Mouse (Mus musculus): ENCODE measurements around the gene Tnfaip1. TPM values are rescaled to one million over a fixed set of nuclear protein-coding genes. Genes with fewer than 3 reads are reported as not detected.
"Not testable (repeated sequence)": the region's sequence is repeated elsewhere in the genome, so short reads cannot be mapped to it uniquely, and the experiment has no call there.

Gene Tnfaip1
- 78.3 and 92.0 TPM in 2 replicates for polyA plus RNA-seq (2011; ENCODE audit: insufficient read length, low read depth, missing spikeins)

GRCm38 (mm10) chr11:78536080-78536689 lies at the start of gene Tnfaip1, which contains the start of gene Ift20:
TSS of gene Tnfaip1 (minus strand) at chr11:78536332.
TSS of gene Ift20 (plus strand) at chr11:78536361.
- H3K27ac ChIP-seq (ENCODE audit: insufficient read depth, low read length): peak within 1 kb of the TSS; percentile 72
- TF ChIP-seq CTCF (IDR thresholded peaks at IDR 0.05; ENCODE audit: borderline replicate concordance, insufficient read depth, low read length) (no peak), POLR2A (IDR thresholded peaks at IDR 0.05; ENCODE audit: low read depth, low read length) (peak; percentile 88)
- H3K4me3 ChIP-seq (ENCODE audit: insufficient read depth, low read length): peak within 1 kb of the TSS; percentile 84
- H3K4me1 ChIP-seq (ENCODE audit: control insufficient read depth, insufficient read depth, low read length): no peaks in the 10 kb centered on the region; the same call in 1 of the 2 replicates

GRCm38 (mm10) chr11:78582848-78583247 lies 46.7 kb upstream of the Tnfaip1 start:
- no peak overlapping the region for H3K27ac ChIP-seq (ENCODE audit: insufficient read depth, low read length)
- H3K4me1 ChIP-seq (ENCODE audit: control insufficient read depth, insufficient read depth, low read length): no peaks in the 10 kb centered on the region
- no peak overlapping the region for H3K4me3 ChIP-seq (ENCODE audit: insufficient read depth, low read length)
- TF ChIP-seq POLR2A (IDR thresholded peaks at IDR 0.05; ENCODE audit: low read depth, low read length) (no peak), CTCF (IDR thresholded peaks at IDR 0.05; ENCODE audit: borderline replicate concordance, insufficient read depth, low read length) (no peak)

- TF ChIP-seq POLR2A (IDR thresholded peaks at IDR 0.05; ENCODE audit: low read depth, low read length): no peak
- TF ChIP-seq CTCF (IDR thresholded peaks at IDR 0.05; ENCODE audit: borderline replicate concordance, insufficient read depth, low read length): no peak
- H3K4me3 ChIP-seq (ENCODE audit: insufficient read depth, low read length): no peak overlapping the region
- peaks cover 13% of the 10 kb centered on the region for H3K4me1 ChIP-seq (ENCODE audit: control insufficient read depth, insufficient read depth, low read length)
- H3K27ac ChIP-seq (ENCODE audit: insufficient read depth, low read length): no peak overlapping the region
These were observed 38.8 kb upstream of the Tnfaip1 start for GRCm38 (mm10) chr11:78574975-78575374.

GRCm38 (mm10) chr11:78574536-78574935 lies 38.4 kb upstream of the Tnfaip1 start:
- TF ChIP-seq POLR2A (IDR thresholded peaks at IDR 0.05; ENCODE audit: low read depth, low read length): no peak
- TF ChIP-seq CTCF (IDR thresholded peaks at IDR 0.05; ENCODE audit: borderline replicate concordance, insufficient read depth, low read length): no peak
- peaks cover 13% of the 10 kb centered on the region for H3K4me1 ChIP-seq (ENCODE audit: control insufficient read depth, insufficient read depth, low read length)
- H3K4me3 ChIP-seq (ENCODE audit: insufficient read depth, low read length): no peak overlapping the region
- no peak overlapping the region for H3K27ac ChIP-seq (ENCODE audit: insufficient read depth, low read length)

GRCm38 (mm10) chr11:78574031-78574430 lies 37.9 kb upstream of the Tnfaip1 start:
- H3K27ac ChIP-seq (ENCODE audit: insufficient read depth, low read length); H3K4me3 ChIP-seq (ENCODE audit: insufficient read depth, low read length): not testable (repeated sequence)
- H3K4me1 ChIP-seq (ENCODE audit: control insufficient read depth, insufficient read depth, low read length): peaks cover 13% of the 10 kb centered on the region

- TF ChIP-seq POLR2A (IDR thresholded peaks at IDR 0.05; ENCODE audit: low read depth, low read length) (no peak), CTCF (IDR thresholded peaks at IDR 0.05; ENCODE audit: borderline replicate concordance, insufficient read depth, low read length) (no peak)
These were observed 35.7 kb upstream of the Tnfaip1 start for GRCm38 (mm10) chr11:78571854-78572253.

GRCm38 (mm10) chr11:78571441-78571840 lies 35.3 kb upstream of the Tnfaip1 start:
- TF ChIP-seq POLR2A (IDR thresholded peaks at IDR 0.05; ENCODE audit: low read depth, low read length) (no peak), CTCF (IDR thresholded peaks at IDR 0.05; ENCODE audit: borderline replicate concordance, insufficient read depth, low read length) (no peak)

More at GRCm38 (mm10) chr11:78571854-78572253, 35.7 kb upstream of the Tnfaip1 start:
- H3K4me3 ChIP-seq (ENCODE audit: insufficient read depth, low read length): no peak overlapping the region
- peaks cover 9% of the 10 kb centered on the region for H3K4me1 ChIP-seq (ENCODE audit: control insufficient read depth, insufficient read depth, low read length)
- H3K27ac ChIP-seq (ENCODE audit: insufficient read depth, low read length): peak overlapping the region; percentile 75

GRCm38 (mm10) chr11:78569806-78570205 lies 33.7 kb upstream of the Tnfaip1 start:
- H3K27ac ChIP-seq (ENCODE audit: insufficient read depth, low read length): no peak overlapping the region
- TF ChIP-seq POLR2A (IDR thresholded peaks at IDR 0.05; ENCODE audit: low read depth, low read length): no peak
- no peak for TF ChIP-seq CTCF (IDR thresholded peaks at IDR 0.05; ENCODE audit: borderline replicate concordance, insufficient read depth, low read length)
- peaks cover 9% of the 10 kb centered on the region for H3K4me1 ChIP-seq (ENCODE audit: control insufficient read depth, insufficient read depth, low read length)
- no peak overlapping the region for H3K4me3 ChIP-seq (ENCODE audit: insufficient read depth, low read length)

More at GRCm38 (mm10) chr11:78571441-78571840, 35.3 kb upstream of the Tnfaip1 start:
- Histone ChIP-seq H3K4me3 (ENCODE audit: insufficient read depth, low read length) (no peak overlapping the region), H3K4me1 (ENCODE audit: control insufficient read depth, insufficient read depth, low read length) (peaks cover 9% of the 10 kb centered on the region), H3K27ac (ENCODE audit: insufficient read depth, low read length) (peak overlapping the region; percentile 75)

GRCm38 (mm10) chr11:78568827-78569226 lies 32.7 kb upstream of the Tnfaip1 start:
- H3K4me3 ChIP-seq (ENCODE audit: insufficient read depth, low read length): no peak overlapping the region
- H3K27ac ChIP-seq (ENCODE audit: insufficient read depth, low read length): peak overlapping the region; percentile 4; the same call in 1 of the 2 replicates
- H3K4me1 ChIP-seq (ENCODE audit: control insufficient read depth, insufficient read depth, low read length): peaks cover 9% of the 10 kb centered on the region
- TF ChIP-seq CTCF (IDR thresholded peaks at IDR 0.05; ENCODE audit: borderline replicate concordance, insufficient read depth, low read length) (no peak), POLR2A (IDR thresholded peaks at IDR 0.05; ENCODE audit: low read depth, low read length) (no peak)

- Histone ChIP-seq H3K27ac (ENCODE audit: insufficient read depth, low read length) (no peak overlapping the region), H3K4me3 (ENCODE audit: insufficient read depth, low read length) (no peak overlapping the region), H3K4me1 (ENCODE audit: control insufficient read depth, insufficient read depth, low read length) (peaks cover 7% of the 10 kb centered on the region)
- TF ChIP-seq CTCF (IDR thresholded peaks at IDR 0.05; ENCODE audit: borderline replicate concordance, insufficient read depth, low read length): no peak
- TF ChIP-seq POLR2A (IDR thresholded peaks at IDR 0.05; ENCODE audit: low read depth, low read length): no peak
These were observed 31.5 kb upstream of the Tnfaip1 start for GRCm38 (mm10) chr11:78567614-78568013.
